Mouse (Mus musculus): Measurements from ENCODE around the gene Appbp2.

DNA sequence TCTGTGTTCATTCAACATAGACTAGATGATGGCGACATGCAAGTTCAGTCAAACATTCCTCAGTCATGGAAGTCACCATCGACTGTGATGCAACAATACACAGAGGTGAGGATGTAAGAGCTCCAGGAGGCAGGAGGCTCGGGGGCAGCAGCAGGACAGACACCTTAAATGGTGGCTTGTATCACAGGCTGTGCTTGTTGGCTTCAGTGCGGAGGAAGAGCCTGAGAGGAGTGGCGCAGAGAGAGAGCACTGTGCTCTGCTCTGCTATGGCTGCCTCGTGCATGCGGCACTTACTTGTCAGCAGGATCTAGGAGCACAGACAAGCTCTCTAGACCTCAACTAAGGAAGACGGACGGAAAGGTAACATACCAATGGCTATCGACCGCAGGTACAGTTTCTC, 40.7 kb downstream of the Appbp2 start:
- TF ChIP-seq CTCF (IDR thresholded peaks at IDR 0.05) (no peak), EP300 (IDR thresholded peaks at IDR 0.05) (no peak)
